Comparison of ENCODE assay signal across 33 mouse cellular contexts in genomic region chrX:56835842-56836241, GRCm38 (mm10). TPM values are rescaled to one million over a fixed set of nuclear protein-coding genes. Genes with fewer than 3 reads are reported as not detected.
DNase-seq lines count a peak whose midpoint lies in the region; ATAC-seq and TF ChIP-seq lines count a peak whose summit lies in the region.
"Had no signal": no experiment of that assay in that cellular context is flagged by ENCODE, and none has a peak within 500 bp of the region (broad histone marks: within the 10 kb centered on the region; RNA-seq: fewer than 3 reads in every experiment).

No protein-coding gene starts in this region.

- ATAC-seq in hematopoietic stem cell, adult 5-6 weeks (replicated peaks in 1 of 2; ENCODE audit: insufficient read depth in 1 of 2, low FRiP score in 2 of 2, low TSS enrichment in 1 of 2, low read depth in 1 of 2, poor library complexity in 2 of 2, severe bottlenecking in 2 of 2): peak; percentile 39 to 46; a peak in 3 of 4 replicates
- no peak for ATAC-seq in forebrain, embryonic 11.5 days (replicated peaks; ENCODE audit: low FRiP score)
- ATAC-seq: CD4-positive, CD25-positive, alpha-beta regulatory T cell, adult 4 months; forebrain, embryonic 14.5 days; forebrain, postnatal 0 days; hindbrain, embryonic 16.5 days; intestine, embryonic 15.5 days had no signal

- no peaks in the 10 kb centered on the region for H3K79me2 ChIP-seq in myocyte (ENCODE audit: control insufficient read depth, insufficient read depth)

- 81% methylated on average over 6 of the region's 6 CpGs for WGBS in forebrain, embryonic 11.5 days

- no peaks in the 10 kb centered on the region for H3K4me1 ChIP-seq in forebrain, embryonic 11.5 days (replicated peaks; ENCODE audit: control insufficient read depth, insufficient read depth, low read length)
- H3K4me1 ChIP-seq: forebrain, embryonic 10.5 days; heart, embryonic 10.5 days; heart, embryonic 13.5 days; hindbrain, embryonic 10.5 days; hindbrain, embryonic 13.5 days; intestine, embryonic 15.5 days had no signal

- no peaks in the 10 kb centered on the region for H3K27me3 ChIP-seq in myocyte (ENCODE audit: control insufficient read depth, insufficient read depth, insufficient read length)
- H3K27me3 ChIP-seq in forebrain, embryonic 11.5 days (ENCODE audit: control insufficient read depth, insufficient read depth, low read length): no peaks in the 10 kb centered on the region
- H3K27me3 ChIP-seq: heart, embryonic 13.5 days; hindbrain, embryonic 13.5 days; intestine, embryonic 15.5 days had no signal

- no peak for TF ChIP-seq POLR2A in myocyte (IDR thresholded peaks at IDR 0.05; ENCODE audit: insufficient read length, low read depth)

- no peak overlapping the region for H3K4me3 ChIP-seq in myocyte
- H3K4me3 ChIP-seq in forebrain, embryonic 11.5 days (ENCODE audit: low read depth, low read length): no peak overlapping the region
- H3K4me3 ChIP-seq: forebrain, embryonic 10.5 days; heart, adult 2 months; heart, embryonic 10.5 days; heart, embryonic 13.5 days; hindbrain, embryonic 10.5 days; hindbrain, embryonic 13.5 days; intestine, embryonic 15.5 days had no signal

- intact Hi-C loops in heart, postnatal 10 days (cut with DNase I): loop anchor here (5.0 kb wide), 3 partner anchors 79 to 299 kb away; no protein-coding TSS in a partner anchor

- peak; percentile 17 for DNase-seq in MEL-GATA-1-ER (ENCODE audit: extremely low read depth, low read depth)
- DNase-seq in forebrain, embryonic 11.5 days (ENCODE audit: low spot score): no peak
- no peak for DNase-seq in left cerebral cortex, adult 18-20 months (ENCODE audit: low spot score in 2 of 2)
- DNase-seq in heart, postnatal 10 days: no peak
- DNase-seq: adrenal gland, adult 2 months; adrenal gland, postnatal 14 days; cerebellum, adult 11-12 months; cerebellum, adult 8-10 months; cerebellum, postnatal 10 days; cerebellum, postnatal 36 days; forebrain, postnatal 0 days; gastrocnemius, postnatal 25 days; heart, adult 2 months had no signal

- H3K9me3 ChIP-seq in forebrain, embryonic 11.5 days (ENCODE audit: control insufficient read depth, low read length): no peaks in the 10 kb centered on the region
- H3K9me3 ChIP-seq: forebrain, embryonic 10.5 days; heart, embryonic 10.5 days; heart, embryonic 13.5 days; hindbrain, embryonic 10.5 days; hindbrain, embryonic 13.5 days; intestine, embryonic 15.5 days had no signal

- H3K36me3 ChIP-seq in myocyte (ENCODE audit: control insufficient read depth, insufficient read depth): no peaks in the 10 kb centered on the region
- H3K36me3 ChIP-seq in forebrain, embryonic 11.5 days (ENCODE audit: control insufficient read depth, insufficient read depth, low read length): no peaks in the 10 kb centered on the region
- H3K36me3 ChIP-seq: forebrain, embryonic 10.5 days; heart, embryonic 10.5 days; heart, embryonic 13.5 days; hindbrain, embryonic 10.5 days; hindbrain, embryonic 13.5 days; intestine, embryonic 15.5 days had no signal

- no peak overlapping the region for H3ac ChIP-seq in myocyte (ENCODE audit: control insufficient read depth, insufficient read length)

- H3K9ac ChIP-seq in forebrain, embryonic 11.5 days (ENCODE audit: low read length): no peak overlapping the region
- H3K9ac ChIP-seq: forebrain, postnatal 0 days; heart, embryonic 13.5 days; hindbrain, embryonic 13.5 days; intestine, embryonic 15.5 days had no signal

- no peak overlapping the region for H3K27ac ChIP-seq in forebrain, embryonic 11.5 days (ENCODE audit: low read depth, low read length)
- H3K27ac ChIP-seq: forebrain, embryonic 10.5 days; heart, adult 2 months; heart, embryonic 10.5 days; heart, embryonic 13.5 days; hindbrain, embryonic 10.5 days; hindbrain, embryonic 13.5 days; intestine, embryonic 15.5 days had no signal

- peak overlapping the region; percentile 46 for H3K4me2 ChIP-seq in myocyte (ENCODE audit: low read depth)
- no peak overlapping the region for H3K4me2 ChIP-seq in forebrain, embryonic 11.5 days (ENCODE audit: low read depth, low read length, severe bottlenecking)
- H3K4me2 ChIP-seq: heart, embryonic 13.5 days; hindbrain, embryonic 13.5 days; intestine, embryonic 15.5 days had no signal

TF ChIP-seq in myocyte, 11 proteins besides CTCF, POLR2A, EP300 and RAD21:
- no peak for TF ChIP-seq POLR2AphosphoS2 (IDR thresholded peaks at IDR 0.05; ENCODE audit: insufficient read length, low read depth)
- no peak for TF ChIP-seq E2F4 (IDR thresholded peaks at IDR 0.05; ENCODE audit: insufficient read depth)
- no peak for TF ChIP-seq TCF3 (IDR thresholded peaks at IDR 0.05; ENCODE audit: insufficient read length, low read depth)
- TF ChIP-seq USF1 (IDR thresholded peaks at IDR 0.05; ENCODE audit: low read depth): no peak
- no peak for TF ChIP-seq MAX (IDR thresholded peaks at IDR 0.05; ENCODE audit: low read depth)
- no peak for TF ChIP-seq MYOG (IDR thresholded peaks at IDR 0.05; ENCODE audit: control insufficient read depth in 1 of 3, insufficient read depth in 1 of 3, insufficient read length in 2 of 3, low read depth in 2 of 3)
- no peak for TF ChIP-seq TCF12 (IDR thresholded peaks at IDR 0.05; ENCODE audit: insufficient read depth, poor library complexity, severe bottlenecking)
- TF ChIP-seq CEBPB (IDR thresholded peaks at IDR 0.05; ENCODE audit: insufficient read depth, poor library complexity, severe bottlenecking): no peak
- no peak for TF ChIP-seq REST (IDR thresholded peaks at IDR 0.05; ENCODE audit: insufficient read depth, insufficient read length)
- no peak for TF ChIP-seq SRF (IDR thresholded peaks at IDR 0.05; ENCODE audit: control insufficient read depth, insufficient read length, low read depth)
- TF ChIP-seq MYOD1 (IDR thresholded peaks at IDR 0.05; ENCODE audit: control insufficient read depth in 1 of 3, insufficient read length in 2 of 3, low read depth in 2 of 3): no peak

RNA-seq across cellular contexts. Expression of gene Map7d3, which starts 13.7 kb away (rescaled TPM):
- total RNA-seq in hematopoietic stem cell, adult 5-6 weeks (2017): 3.4 and 5.2 TPM in 2 replicates
- 0.05 TPM for polyA plus RNA-seq in myocyte (2012; fragmentation: generic; extraction: Trizol)
- 2.1 and 2.3 TPM in 2 replicates for polyA plus RNA-seq in forebrain, embryonic 11.5 days (2014; fragmentation: Nextera tagmentation; extraction: Ambion mirVana)
- total RNA-seq in left cerebral cortex, adult 18-20 months (2021): not detected
- total RNA-seq in heart, postnatal 10 days (2021): 1 to 10 TPM; 1.7 to 2.1 TPM
- polyA plus RNA-seq: adrenal gland, adult 2 months had no signal

RNA-seq across cellular contexts. Expression of gene Adgrg4, which starts 34.1 kb away (rescaled TPM):
- not detected in 2 replicates for total RNA-seq in hematopoietic stem cell, adult 5-6 weeks (2017)
- polyA plus RNA-seq in myocyte (2012; fragmentation: generic; extraction: Trizol): not detected
- not detected in 2 replicates for polyA plus RNA-seq in forebrain, embryonic 11.5 days (2014; fragmentation: Nextera tagmentation; extraction: Ambion mirVana)
- total RNA-seq in left cerebral cortex, adult 18-20 months (2021): not detected
- total RNA-seq in heart, postnatal 10 days (2021): not detected
- total RNA-seq: adrenal gland, adult 2 months; adrenal gland, postnatal 14 days; ES-E14; forebrain, postnatal 0 days; gastrocnemius, adult 8-10 months; gastrocnemius, postnatal 25 days; heart, adult 2 months; heart, postnatal 25 days had no signal
- polyA plus RNA-seq: adrenal gland, adult 2 months; C2C12; CD4-positive, CD25-positive, alpha-beta regulatory T cell, adult 4 months; embryonic facial prominence, embryonic 11.5 days; embryonic facial prominence, embryonic 14.5 days; forebrain, embryonic 10.5 days; forebrain, embryonic 14.5 days; forebrain, postnatal 0 days; frontal cortex, adult 2 months; gonadal fat pad, adult 2 months; heart, adult 2 months; heart, embryonic 10.5 days; heart, embryonic 13.5 days; heart, embryonic 16.5 days; hindbrain, embryonic 10.5 days; hindbrain, embryonic 16.5 days had no signal
